Mouse (Mus musculus) layer of hippocampus, adult 8-10 months (tissue): ENCODE data around the gene 7530416G11Rik. TPM values are rescaled to one million over a fixed set of nuclear protein-coding genes. Genes with fewer than 3 reads are reported as not detected.

Experiments
- DNase-seq, 2 experiments: peaks; one replicate each; pipeline ENCODE4 v3.0.0; 2022; ENCODE audit warnings: low spot score in 2 of 2
- total RNA-seq, 4 experiments: library from RNA; stranded (reverse); gene quantifications; 2 replicates each; pipeline ENCODE4 v1.2.4; 2022

The 7530416G11Rik gene
- not detected for total RNA-seq

DNA sequence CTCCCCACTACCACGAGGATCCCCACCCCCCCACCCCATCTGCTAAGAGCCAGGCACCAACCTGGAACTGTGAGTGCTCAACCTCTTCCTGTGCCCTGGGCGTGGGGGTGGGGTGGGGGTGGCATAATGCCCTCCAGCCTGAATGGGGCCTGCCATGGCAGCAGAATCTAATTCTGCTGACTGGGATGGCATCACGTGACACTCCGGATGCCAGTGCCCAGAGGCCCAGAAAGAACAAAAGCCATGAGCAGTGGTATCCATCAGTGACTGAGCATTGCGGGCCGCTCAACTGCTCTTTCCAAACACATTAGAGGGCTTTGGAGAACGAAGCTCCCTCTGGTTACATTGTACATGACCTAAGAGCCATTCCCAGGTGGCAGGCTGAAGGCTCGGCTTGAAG, at the start of gene 7530416G11Rik:
TSS of gene 7530416G11Rik (minus strand) at position 101 of the 400 bp plus-strand sequence.
- DNase-seq, result no peak

DNA sequence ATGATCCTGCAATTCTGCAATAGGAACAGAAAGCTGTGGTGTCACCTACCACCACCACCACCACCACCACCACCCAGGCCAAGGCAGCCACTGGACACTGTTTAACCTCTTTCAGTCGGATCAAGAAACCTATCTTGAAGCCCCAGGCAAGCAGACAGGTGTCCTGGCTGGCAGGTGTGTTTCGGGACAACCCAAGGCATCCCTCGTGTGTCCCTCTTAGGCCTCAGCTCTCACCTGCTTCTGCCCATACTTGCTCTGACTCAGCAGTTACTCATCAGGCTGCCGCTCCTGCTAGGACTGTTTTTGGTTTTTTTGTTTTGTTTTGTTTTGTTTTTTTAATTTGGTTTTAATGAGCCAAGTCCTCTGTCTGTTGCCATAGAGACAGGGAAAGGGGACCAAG, 43.5 kb upstream of the 7530416G11Rik start:
- DNase-seq, result no peak

DNA sequence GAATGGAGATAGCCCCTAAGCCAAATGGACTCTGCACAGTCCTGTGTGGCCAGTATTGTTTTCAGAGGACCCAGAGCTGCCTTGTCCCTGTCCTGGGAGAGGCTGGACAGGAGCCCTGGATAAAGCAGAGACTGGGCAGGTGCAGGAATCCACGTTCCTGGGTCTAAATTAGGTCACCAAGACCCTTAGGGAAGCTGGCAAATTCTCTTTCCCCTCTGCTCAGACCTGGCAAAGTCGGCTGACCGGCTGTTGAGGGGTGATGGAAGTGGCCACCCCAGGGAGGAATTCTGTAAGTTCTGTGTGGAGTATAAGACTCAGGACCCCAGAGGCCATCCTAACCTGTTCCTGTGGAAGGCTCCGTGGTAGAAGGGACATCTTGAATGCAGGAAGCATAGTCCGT, 42.3 kb upstream of the 7530416G11Rik start:
- no peak for DNase-seq

DNA sequence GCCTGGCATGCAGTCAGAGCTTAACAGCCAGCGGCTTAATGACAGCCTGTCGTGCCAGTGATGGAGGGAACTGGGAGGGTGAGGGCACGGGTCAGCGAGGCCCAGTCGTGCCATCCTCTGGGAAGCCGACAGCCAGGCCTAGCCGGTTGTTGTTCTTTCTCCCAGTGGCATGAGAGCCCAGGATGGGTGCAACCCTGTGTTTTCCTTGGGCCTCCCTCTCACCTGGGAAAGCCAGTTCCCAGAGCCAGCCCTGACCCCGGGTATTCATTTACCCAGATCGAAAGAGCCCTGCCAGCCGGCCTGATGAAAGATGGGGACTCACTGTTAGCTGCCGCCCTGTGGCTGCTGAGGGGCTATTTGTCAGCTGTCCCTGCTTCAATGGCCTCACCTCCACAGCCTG, 35.1 kb upstream of the 7530416G11Rik start:
- DNase-seq, result no peak

DNA sequence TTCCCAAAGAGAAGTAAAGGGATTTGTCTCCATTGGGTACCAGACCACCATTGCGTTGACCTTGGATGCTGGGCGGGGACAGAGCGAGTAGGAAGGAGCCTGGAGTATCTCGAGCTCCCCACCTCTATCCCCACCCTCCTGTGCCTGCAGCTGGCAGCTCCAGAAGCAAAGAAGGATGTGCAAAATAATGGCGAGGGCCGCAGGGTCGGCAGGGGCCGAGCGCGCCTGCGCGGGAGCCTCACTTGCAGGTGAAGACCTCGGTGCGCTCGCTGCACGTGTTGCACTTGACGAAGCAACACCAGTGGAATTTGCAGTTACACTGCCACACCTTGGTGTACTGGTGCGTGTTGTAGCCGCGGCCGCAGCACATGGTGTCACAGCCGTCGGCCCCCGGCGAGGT, 34.1 kb upstream of the 7530416G11Rik start:
- no peak for DNase-seq

DNA sequence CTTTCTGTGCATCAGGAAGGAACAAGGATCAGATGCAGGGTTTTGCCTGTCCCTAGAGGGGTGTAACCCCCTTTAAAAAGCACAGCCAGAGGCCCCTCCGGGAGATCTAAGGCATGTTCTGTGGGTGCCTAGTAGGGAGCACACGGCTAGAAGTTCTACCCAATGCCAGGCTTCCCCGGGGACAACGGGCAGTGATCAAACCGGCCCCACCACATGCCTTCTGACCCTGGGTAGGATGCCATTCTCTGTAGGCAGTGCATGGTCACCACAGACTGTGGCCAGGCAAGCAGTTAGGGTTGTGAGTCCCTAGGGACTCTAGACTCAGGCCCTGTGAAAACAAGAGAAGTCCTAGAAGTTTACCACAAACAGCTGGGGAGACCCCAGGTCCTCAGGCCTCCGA, 31.6 kb upstream of the 7530416G11Rik start:
- DNase-seq, result no peak

DNA sequence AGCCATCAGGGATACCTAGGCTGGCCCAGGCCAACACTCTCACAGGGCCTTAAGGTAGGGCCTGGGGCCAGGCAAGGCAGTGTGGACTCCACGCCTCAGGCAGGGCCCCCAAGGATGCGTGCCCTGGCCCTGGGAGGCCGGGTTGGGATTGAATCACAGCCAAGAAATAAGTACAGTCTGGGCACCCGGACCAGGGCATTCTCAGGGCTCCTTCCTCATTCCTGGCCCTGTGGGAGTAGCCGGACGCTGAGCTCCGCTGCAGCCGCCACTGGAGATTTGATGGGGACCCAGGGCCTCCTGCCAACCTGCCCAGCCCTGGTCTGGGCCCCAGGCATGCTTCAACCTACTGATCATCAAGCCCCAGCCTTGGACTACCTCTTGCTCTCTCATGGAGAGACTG, 31.2 kb upstream of the 7530416G11Rik start:
- DNase-seq, result no peak

DNA sequence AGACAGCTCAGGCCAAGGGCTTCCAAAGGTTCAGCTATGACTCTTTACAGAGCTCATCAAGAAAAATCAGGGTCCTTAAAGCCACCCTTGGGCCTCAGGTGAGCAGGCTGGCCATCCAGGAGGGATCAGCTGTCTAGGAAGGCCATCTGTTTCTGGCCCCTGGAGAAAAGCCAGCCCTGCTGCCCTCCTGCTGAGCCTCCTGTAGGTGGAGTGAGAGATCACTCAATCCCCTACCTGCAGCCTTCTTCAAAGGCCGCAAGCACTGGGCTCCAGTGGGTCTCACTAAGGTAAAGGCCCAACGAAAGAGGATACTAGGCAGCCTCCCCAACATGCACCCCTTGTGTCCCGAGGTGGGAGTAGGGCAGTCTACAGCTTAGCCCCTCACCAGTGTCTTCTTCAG, 29.0 kb upstream of the 7530416G11Rik start:
- no peak for DNase-seq

DNA sequence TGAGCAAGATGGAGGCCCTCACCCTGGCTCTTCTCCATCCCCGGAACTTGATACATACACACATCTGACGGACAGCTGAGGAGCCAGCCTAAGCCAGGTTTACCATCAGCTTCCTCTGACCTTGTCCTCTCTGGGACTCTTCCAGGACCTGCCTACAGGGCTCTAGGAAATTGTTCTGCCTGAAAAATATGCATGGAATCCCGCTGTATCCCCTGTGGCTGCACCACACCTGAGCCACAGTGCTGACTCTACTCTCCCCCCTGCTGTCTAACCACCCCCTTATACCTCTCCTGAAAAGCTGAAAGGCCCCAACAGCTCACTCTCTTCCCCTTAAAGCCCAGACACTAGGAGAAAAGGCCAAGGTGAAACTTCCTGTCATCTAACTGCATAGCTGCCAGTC, 26.9 kb upstream of the 7530416G11Rik start:
- DNase-seq, result no peak

DNA sequence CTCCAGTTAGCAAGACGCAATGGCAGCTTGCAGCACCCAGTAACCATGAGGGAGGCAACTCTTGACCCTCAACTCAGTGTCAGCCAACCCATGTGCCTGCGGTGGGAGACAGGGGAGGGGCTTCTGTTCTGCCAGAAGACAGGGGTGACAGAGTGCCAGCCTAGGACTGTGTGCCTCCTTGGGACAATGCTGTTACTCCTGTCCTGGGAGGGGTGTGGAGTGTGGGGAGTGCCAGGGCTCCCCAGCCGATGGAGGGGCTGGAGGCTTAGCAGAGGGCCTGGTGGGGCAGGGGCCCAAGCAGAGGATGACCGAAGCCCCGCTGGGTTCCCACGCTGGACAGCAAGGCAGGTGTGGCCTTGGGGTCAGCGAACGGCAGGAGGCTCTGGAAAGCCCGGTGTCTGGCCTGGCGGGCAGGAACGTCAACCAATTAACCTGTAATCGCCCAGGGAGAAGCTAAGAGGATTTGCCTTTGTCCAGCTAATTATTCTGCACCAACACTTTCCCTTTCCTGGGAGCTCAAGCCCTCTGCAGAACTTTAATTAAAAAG, 21.4 kb upstream of the 7530416G11Rik start:
- no peak for DNase-seq

DNA sequence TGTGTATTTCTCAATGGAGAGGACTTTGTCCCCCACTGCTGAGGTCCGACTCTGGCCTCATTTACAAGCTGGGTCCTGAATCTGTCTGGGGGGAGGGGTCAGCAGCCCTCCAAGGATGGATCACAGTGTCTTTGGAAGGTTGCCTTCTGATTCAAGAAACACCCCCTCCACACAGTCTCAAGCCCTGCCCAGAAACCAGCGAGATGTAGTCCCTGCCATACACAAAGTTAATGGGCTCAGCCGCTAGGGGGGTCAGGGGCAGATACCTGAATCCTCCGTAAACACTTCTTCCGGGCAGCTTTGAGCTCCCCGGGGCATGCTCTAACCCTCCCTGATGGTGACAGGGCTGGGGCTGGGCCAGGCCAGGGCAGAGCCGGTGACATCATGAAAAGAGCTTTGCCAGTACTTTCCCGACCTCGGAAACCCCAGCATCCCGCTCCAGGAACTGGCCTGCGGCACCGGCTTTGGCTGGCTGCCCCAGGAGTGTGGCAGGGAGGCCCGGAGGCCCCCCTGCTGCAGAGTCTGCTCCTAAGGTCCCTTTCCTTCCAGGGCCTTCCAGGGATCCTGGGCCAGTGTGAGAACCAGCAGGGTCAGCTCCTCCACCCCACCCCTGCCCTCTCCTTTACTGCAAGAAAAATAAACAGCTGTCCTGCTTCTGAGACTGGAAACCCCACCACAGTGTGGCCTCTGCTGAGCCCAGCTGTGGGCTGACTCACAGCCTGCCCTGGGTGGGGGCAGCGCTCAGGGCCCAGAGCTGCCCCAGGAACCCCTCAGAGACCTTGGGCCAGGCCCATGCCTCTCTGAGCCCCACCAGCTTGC, 20.4 kb upstream of the 7530416G11Rik start:
- DNase-seq, result no peak

DNA sequence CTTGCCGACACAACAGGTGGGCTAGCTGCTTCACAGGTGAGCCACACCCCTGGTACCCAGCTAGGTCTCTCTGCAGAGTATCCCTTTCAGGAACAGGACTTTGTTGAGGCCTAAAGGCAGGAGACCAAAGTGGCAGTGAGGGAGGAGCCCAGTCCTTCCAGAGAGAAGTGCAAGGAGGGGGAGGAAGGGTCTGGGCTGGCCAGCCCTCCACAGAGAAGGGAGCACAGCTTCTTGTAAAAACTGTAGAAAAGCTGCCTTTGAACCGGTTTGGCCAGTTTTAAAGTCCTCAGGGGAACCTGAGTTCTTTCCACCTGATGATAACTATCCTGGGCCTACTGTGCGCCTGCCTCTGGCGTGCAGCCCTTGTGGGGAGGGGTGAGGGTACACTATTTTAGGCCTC, 16.4 kb upstream of the 7530416G11Rik start:
- DNase-seq, result no peak

DNA sequence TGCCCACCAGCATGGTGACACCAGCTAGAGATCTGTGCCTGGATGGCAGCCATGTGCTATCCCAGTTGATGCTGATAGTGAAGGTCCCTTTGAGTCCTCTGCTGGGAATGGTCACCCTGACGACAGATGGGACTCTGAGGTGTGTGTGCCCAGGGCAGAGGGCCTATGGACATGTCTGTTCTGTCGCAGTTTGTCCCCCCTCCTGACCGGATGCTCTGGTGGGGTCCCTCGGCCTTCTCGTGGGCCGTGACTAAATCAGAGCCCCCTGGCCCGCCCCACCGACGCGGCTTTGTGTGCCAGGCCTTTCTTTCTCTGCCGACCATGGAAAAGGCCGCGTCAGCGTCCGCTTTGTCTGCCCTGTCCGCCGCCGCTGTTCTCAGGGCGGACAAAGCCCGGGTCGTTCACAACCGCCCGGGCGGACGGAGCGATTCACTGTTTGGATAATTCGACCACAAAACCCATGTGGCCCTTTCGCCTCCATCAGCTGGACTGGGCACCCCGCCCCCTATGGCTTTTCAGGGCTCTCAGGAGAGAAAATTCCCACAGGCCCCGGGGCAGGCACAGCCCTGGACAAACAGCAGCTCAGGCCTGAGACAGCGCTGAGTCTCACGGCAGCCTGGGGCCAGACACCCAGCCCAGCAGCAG, 4.5 kb upstream of the 7530416G11Rik start:
- DNase-seq, result no peak

DNA sequence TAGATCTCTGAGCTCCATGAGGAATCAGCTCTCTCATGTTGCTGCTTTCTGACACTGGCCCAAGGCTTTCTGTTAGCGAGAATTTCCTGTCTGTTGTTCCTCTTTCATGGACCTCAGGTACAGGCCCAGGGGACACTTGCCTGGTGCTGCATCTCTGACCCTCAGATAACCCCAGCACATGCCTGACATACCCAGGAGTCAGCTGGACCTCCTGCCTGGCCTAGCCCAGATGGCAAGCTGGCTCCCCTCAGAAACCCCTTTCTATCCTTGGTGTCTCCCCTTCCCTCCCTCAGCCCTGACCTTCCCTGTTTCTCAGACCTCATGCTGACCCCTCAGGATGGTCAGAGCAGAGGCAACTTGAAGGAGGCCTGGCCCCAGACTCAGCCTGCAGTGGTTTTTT, 3.7 kb upstream of the 7530416G11Rik start:
- DNase-seq, result no peak

DNA sequence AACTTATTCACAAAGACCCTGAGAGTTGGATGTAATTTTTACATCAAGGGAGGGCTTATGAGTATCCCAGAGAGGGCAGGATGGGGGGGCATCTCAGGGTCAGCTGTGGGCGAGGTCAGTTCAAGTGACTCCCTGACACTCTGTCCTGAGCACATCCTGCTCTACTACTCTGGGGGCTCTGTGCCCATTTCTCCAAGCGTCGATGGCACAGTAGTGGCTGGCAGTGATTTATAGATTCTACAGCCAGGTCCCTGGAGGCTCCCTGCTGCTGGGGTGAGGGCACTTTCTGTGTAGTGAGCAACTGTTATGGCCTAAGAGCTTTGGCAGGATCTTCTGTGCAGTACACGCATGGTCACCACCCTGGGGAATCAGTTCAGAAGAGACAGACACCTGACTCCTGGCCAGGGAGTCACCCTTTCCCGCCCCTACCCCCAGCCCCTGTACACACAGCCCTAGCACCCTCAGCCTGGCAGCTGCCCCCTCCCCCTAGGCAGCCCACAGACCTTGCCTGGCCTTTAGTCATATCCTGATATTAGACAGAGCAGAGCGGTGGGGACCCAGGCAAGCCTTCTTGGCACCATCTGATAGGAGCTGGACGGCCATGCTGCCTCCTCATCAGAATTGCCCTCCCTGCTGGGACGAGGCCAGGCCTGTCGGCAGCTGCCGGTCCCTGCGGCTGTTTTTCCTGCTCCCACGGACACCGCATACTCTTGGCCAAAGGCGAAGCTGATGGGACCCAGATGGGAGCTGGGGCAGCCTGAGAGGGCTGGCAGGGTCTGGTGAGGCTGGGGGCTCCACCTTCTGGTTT, 2.3 kb upstream of the 7530416G11Rik start:
- no peak for DNase-seq

DNA sequence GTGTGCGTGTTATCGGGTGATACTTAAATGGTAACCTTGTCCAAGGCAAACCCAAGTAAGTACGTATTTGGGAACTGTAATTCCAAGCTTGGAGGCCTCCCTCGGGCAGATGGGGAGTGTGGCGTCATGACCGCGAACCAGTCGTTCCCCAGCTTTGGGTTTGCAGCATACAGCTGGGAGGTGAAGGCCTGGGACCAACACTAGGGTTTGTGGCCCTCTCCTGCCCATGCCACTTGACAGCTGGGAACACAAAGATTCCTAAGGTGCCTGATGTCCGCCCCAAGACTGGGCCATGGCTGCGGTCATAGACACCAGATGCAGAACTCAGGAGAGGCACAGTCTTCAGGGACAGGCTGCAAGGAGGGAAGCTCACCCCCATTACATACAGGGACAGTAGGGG, 2.8 kb downstream of the 7530416G11Rik start:
- no peak for DNase-seq

DNA sequence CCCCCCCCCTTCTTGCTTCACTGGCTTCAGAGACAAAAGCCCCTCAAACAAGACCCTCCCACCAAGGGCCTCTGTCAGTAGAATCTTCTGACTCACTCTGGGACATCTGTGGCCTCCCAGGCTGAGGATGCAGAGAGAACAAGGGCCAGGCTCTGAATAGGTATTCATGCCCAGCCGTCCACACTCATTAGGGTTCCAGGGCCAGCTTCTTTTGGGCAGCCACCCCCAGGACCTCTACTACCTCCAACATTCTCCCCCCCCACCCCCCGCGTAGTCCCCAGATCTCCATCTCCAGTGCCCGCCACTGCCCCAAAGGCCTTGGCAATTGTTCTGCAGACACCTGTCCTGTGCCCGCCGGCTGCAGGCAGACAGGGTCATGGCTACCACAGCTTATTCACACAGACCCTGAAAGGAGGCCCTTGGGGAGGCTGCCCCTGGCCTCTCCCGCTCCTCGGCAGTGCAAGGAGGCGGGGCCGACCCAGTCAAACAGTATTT, 5.0 kb downstream of the 7530416G11Rik start:
- DNase-seq, result no peak

DNA sequence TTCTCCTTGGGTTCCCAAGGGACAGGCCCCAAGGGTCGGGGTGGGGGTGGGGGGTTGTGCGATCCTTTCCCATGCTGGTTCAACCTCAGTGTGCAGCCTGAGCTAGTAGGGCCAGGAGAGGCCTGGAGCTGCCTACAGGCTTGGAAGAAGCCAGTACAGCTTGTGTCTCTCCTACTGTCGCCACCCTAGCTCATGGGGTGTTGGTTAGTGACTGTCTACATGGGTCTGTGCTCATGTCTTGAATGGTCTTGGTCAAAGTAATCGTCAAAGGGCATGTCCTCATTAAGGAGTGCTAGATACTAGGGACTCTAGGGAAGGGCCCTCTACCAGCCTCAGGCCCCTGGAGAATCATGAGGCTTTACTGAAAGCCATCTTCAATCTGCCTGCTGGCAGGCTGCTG, 5.5 kb downstream of the 7530416G11Rik start:
- DNase-seq, result no peak

DNA sequence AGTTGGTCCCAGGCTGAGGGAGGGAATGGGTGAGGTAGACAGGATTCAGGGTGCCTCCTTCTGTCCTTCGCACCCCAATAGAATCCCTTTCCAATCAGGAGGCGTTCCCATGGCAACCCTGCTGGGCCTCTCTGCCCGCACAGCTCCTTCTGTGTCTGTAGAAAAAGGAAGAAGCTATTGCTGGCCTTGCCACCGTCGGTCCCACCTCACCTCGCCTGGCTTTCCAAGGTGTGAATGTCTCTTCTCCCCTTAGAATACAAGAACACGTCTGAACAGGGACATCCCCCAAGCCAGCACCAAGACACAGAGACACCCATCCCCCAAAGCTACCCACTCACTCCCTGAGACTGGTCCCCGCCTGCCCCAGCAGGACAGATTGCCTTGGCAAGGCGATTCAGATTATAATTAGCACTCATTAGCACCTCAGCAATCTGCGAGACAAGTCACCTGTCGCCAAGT, 8.8 kb downstream of the 7530416G11Rik start:
- peak; percentile 79 to 82 for DNase-seq

DNA sequence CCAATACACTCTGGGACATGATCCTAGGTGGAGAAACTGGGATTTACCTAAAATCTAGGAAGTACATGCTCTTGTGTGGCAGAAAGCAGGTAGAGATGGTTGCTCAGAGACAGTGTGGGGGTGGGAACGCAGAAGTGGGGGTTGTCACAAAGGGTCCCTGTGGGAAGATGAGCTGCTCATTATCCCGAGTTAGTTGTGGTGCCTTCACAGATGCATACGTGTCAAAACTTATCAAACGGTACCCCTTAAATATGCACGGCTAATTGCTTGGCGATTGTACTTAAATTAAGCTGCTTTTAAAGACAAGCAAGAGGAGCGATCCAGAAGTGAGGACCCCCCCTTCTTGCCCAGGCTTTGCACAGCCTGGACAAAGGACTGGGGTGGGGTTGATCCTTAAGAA, 13.3 kb downstream of the 7530416G11Rik start:
- no peak for DNase-seq

DNA sequence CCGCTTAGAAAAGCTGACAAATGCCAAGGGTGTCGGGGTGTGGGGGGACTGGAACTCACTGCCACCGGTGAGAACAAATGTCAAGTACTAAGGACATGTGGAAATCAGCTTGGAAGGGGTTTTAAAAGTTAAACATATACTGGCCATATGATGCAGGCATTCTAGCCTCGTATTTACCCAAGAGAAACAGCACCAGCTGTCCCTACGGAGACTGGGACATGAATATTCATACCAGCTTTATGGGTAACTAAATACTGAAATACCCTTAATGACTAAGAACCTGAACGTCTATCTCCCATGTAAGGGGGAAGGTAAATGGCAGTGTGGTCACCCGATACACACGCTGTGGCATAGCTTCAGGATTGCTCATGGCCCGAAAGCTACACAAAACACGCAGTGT, 14.1 kb downstream of the 7530416G11Rik start:
- DNase-seq, result no peak

DNA sequence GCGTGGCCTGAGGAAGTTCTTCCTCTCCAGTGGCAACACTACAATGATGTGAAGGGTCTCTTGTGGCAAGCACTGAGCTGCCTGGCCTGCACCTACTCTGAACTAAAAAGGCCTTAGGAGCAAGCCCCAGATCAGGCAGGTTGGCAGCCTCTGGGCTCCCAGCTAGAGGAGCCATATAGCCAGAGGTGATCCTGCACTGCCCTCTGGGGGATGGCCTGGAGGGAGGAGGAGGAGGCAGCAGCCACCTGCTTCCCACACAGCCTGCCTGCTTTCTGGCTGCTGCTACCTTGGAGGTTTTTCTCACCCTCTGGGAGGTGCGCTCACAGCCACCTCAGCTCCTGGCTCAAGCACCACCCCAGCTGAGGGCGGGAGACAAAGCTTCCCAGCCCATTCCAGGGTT, 22.4 kb downstream of the 7530416G11Rik start:
- DNase-seq, result no peak
